Mouse (Mus musculus): ENCODE data around the gene Vps51.

- TF ChIP-seq CTCF (IDR thresholded peaks at IDR 0.05; ENCODE audit: insufficient read depth, low read depth, low read length) (no peak), POLR2A (IDR thresholded peaks at IDR 0.05; ENCODE audit: insufficient read depth, low read depth, low read length) (no peak)
Measured at GRCm38 (mm10) chr19:6020276-6020675, 56.8 kb downstream of the Vps51 start.
